Mouse (Mus musculus): ENCODE measurements at regions not wholly inside any gene's neighbourhood (a gene's known extent, or its start where the extent isn't known, plus 50 kb on each side); places are given as distances from the start of the nearest gene placed in this dataset.
A peak's percentile ranks its signal among the peaks of the same experiment; 100 is the strongest.
"Not testable (repeated sequence)": the region's sequence is repeated elsewhere in the genome, so short reads cannot be mapped to it uniquely, and the experiment has no call there.

DNA sequence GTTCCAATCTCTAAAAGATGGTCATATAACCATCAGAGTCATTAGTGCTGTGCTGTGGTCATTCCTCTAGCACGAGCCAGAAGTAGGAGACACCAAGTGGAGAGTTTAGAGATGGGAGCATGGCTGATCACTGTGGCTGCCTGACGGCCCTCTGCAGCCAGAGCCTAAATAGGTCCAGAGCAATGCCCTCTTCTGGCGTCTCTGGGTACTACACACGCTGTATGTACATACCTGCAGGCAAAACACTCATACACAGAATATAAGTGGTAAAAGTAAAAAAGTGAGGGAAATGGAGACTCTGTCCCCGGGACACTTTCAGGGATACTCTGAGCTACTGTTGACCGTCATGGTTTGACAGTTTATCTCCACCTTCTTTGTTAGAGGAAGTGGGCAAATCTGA, 91.4 kb downstream of the Gm21738 start:
- no peak for DNase-seq (ENCODE audit: low spot score in 2 of 2)

DNA sequence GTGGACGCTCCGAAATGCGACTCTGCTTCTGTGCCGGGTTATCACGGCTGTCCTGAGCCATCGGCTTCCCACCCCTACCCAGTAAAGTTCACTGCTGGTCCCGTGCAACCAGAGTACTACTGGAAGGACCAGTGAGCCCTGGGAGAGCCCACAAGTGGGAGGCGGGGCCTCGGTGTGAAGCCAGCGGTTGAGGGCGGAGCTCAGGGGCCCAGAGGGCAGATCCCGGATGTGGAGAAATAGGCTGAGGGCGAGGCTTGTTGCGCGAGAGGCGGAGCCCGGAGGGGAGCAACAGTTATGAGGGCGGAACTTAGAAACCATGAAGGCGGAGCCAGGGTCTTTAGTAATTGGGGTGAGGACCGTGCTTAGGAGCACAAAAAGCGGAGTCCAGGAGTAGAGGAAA, 107.1 kb downstream of the Gm21738 start:
- no peak for DNase-seq (ENCODE audit: low spot score in 2 of 2)

DNA sequence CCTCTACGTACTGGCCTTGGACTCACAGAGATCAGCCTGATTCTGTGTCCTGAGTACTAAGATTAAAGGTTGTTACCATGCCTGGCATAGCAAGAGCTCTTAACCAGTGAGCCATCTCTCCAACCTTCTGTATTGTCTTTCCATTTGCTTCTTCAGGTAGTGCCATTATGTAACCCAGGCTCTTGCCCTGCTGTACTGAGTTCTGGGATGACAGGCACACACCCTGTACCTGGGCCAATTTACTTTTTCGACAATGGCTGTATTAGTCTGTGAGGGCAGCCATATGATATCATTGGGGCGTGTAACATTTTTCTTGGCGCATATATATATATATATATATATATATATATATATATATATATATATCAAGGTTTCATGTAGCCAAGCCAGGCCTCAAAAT, 115.9 kb downstream of the Gm21738 start:
- DNase-seq (ENCODE audit: low spot score in 2 of 2) = not testable (repeated sequence)

- no peak for DNase-seq (ENCODE audit: low spot score in 2 of 2)
These were observed 139.6 kb downstream of the Gm21738 start for GRCm38 (mm10) chr14:19279096-19279495.

GRCm38 (mm10) chr14:19277777-19278385, 140.8 kb downstream of the Gm21738 start:
- peak; percentile 0 to 9 for DNase-seq (ENCODE audit: low spot score in 2 of 2)
